Mouse (Mus musculus) kidney, embryonic 14.5 days (tissue): ENCODE data around the gene Gm9999. TPM values are rescaled to one million over a fixed set of nuclear protein-coding genes. Genes with fewer than 3 reads are reported as not detected.

Experiments used
- ATAC-seq: fragments of 200-750 bp; cut with Nextera tagmentation; 2 replicates; pipeline ENCODE4 v1.8.0; 2017; ENCODE audit warnings: moderate number of reproducible peaks, mild to moderate bottlenecking, moderate TSS enrichment, moderate library complexity; ENCODE audit not compliant: low FRiP score, low TSS enrichment
- H3K27ac ChIP-seq: fragments of 300-500 bp; sonication (generic); 2 replicates; pipeline ENCODE4 v1.5.1; 2014; ENCODE audit warnings: low read depth, mild to moderate bottlenecking, low read length, moderate library complexity, mixed read lengths
- H3K27me3 ChIP-seq: fragments of 300-500 bp; sonication (generic); 2 replicates; pipeline ENCODE4 v1.6.1; 2014; ENCODE audit warnings: mild to moderate bottlenecking, low read length; ENCODE audit not compliant: control insufficient read depth, insufficient read depth
- H3K36me3 ChIP-seq: fragments of 300-500 bp; sonication (generic); 2 replicates; pipeline ENCODE4 v1.6.1; 2014; ENCODE audit warnings: low read length, mixed read lengths; ENCODE audit not compliant: control insufficient read depth, insufficient read depth
- H3K4me1 ChIP-seq: fragments of 300-500 bp; sonication (generic); 2 replicates; pipeline ENCODE4 v1.6.1; 2014; ENCODE audit warnings: low read length, mixed read lengths; ENCODE audit not compliant: control insufficient read depth, insufficient read depth
- H3K4me2 ChIP-seq: fragments of 300-500 bp; sonication (generic); replicated peaks from 2 replicates; pipeline ENCODE4 v1.6.1; 2014; ENCODE audit warnings: low read depth, mild to moderate bottlenecking, low read length
- H3K4me3 ChIP-seq: fragments of 300-500 bp; sonication (generic); 2 replicates; pipeline ENCODE4 v1.5.1; 2014; ENCODE audit warnings: mild to moderate bottlenecking, low read length
- H3K9ac ChIP-seq: fragments of 300-500 bp; sonication (generic); 2 replicates; pipeline ENCODE4 v1.6.1; 2014; ENCODE audit warnings: low read depth, mild to moderate bottlenecking, low read length, moderate library complexity
- H3K9me3 ChIP-seq: fragments of 300-500 bp; sonication (generic); 2 replicates; pipeline ENCODE4 v1.6.1; 2016; ENCODE audit warnings: low read length; ENCODE audit not compliant: control insufficient read depth
- WGBS: fragments of 180-500 bp; shearing (Covaris S2); extraction: QIAGEN DNeasy Blood & Tissue Kit; methylation state at CpG from one replicate; pipeline ENCODE4 v1.1.7; 2014; 5-methylcytosine and 5-hydroxymethylcytosine counted together
- polyA plus RNA-seq: library from polyadenylated mRNA; unstranded; fragments of >200 nt; fragmentation: Nextera tagmentation; extraction: Ambion mirVana; gene quantifications from 2 replicates; pipeline ENCODE4 v1.2.1, GENCODE M21; 2014

The Gm9999 gene
- polyA plus RNA-seq, 1 experiment from 2014 or later: not detected

- H3K36me3 ChIP-seq: peaks cover 76% of the 10 kb centered on the region
- H3K4me1 ChIP-seq: 0 out of 2 replicates have a peak, but pooled peaks cover 7% of the 10 kb centered on the region
- ATAC-seq: no peak
- 90% methylated on average over 3 of the region's 3 CpGs for WGBS
- H3K4me2 ChIP-seq: no peak overlapping the region
- no peak overlapping the region for H3K4me3 ChIP-seq
- no peaks in the 10 kb centered on the region for H3K27me3 ChIP-seq
- H3K9ac ChIP-seq: no peak overlapping the region
- no peak overlapping the region for H3K27ac ChIP-seq
- no peaks in the 10 kb centered on the region for H3K9me3 ChIP-seq
These were observed 12.2 kb downstream of the Gm9999 start for GRCm38 (mm10) chr7:46995558-46995957.

GRCm38 (mm10) chr7:46997008-46997407, 13.6 kb downstream of the Gm9999 start:
- H3K9ac ChIP-seq: no peak overlapping the region
- H3K4me1 ChIP-seq: 0 out of 2 replicates have a peak, but pooled peaks cover 12% of the 10 kb centered on the region
- H3K27ac ChIP-seq: no peak overlapping the region
- no peak overlapping the region for H3K4me3 ChIP-seq
- H3K36me3 ChIP-seq: peaks cover 66% of the 10 kb centered on the region
- H3K9me3 ChIP-seq: no peaks in the 10 kb centered on the region
- no peak for ATAC-seq
- no peaks in the 10 kb centered on the region for H3K27me3 ChIP-seq
- no peak overlapping the region for H3K4me2 ChIP-seq
- 88% methylated on average over 4 of the region's 4 CpGs for WGBS

GRCm38 (mm10) chr7:46997644-46998395, 14.4 kb downstream of the Gm9999 start:
- ATAC-seq: no peak

GRCm38 (mm10) chr7:46998942-46999341, 15.6 kb downstream of the Gm9999 start:
- no peak overlapping the region for H3K4me2 ChIP-seq
- WGBS: 94% methylated on average over 2 of the region's 2 CpGs
- H3K4me3 ChIP-seq: no peak overlapping the region
- no peak for ATAC-seq
- H3K36me3 ChIP-seq: peaks cover 48% of the 10 kb centered on the region
- H3K9ac ChIP-seq: no peak overlapping the region
- H3K27me3 ChIP-seq: no peaks in the 10 kb centered on the region
- 0 out of 2 replicates have a peak, but pooled peaks cover 12% of the 10 kb centered on the region for H3K4me1 ChIP-seq
- no peaks in the 10 kb centered on the region for H3K9me3 ChIP-seq
- no peak overlapping the region for H3K27ac ChIP-seq

More at GRCm38 (mm10) chr7:46997644-46998395, 14.4 kb downstream of the Gm9999 start:
- Histone ChIP-seq H3K4me3 (no peak overlapping the region), H3K27ac (no peak overlapping the region), H3K4me2 (no peak overlapping the region), H3K9ac (no peak overlapping the region), H3K9me3 (no peaks in the 10 kb centered on the region), H3K36me3 (peaks cover 58% of the 10 kb centered on the region), H3K4me1 (0 out of 2 replicates have a peak, but pooled peaks cover 12% of the 10 kb centered on the region), H3K27me3 (no peaks in the 10 kb centered on the region)
- 87% methylated on average over 21 of the region's 21 CpGs for WGBS

- no peak overlapping the region for H3K4me2 ChIP-seq
- no peaks in the 10 kb centered on the region for H3K27me3 ChIP-seq
- H3K9ac ChIP-seq: no peak overlapping the region
- no peaks in the 10 kb centered on the region for H3K9me3 ChIP-seq
- H3K36me3 ChIP-seq: peaks cover 36% of the 10 kb centered on the region
- WGBS: 80% methylated on average over 8 of the region's 8 CpGs
- no peak overlapping the region for H3K4me3 ChIP-seq
- no peak for ATAC-seq
- H3K27ac ChIP-seq: no peak overlapping the region
- H3K4me1 ChIP-seq: 0 out of 2 replicates have a peak, but pooled peaks cover 12% of the 10 kb centered on the region
These were observed 16.7 kb downstream of the Gm9999 start for GRCm38 (mm10) chr7:46999983-47000643.

- no peak overlapping the region for H3K4me2 ChIP-seq
- WGBS: 42% methylated on average over 3 of the region's 3 CpGs
- H3K9me3 ChIP-seq: no peaks in the 10 kb centered on the region
- peaks cover 31% of the 10 kb centered on the region for H3K36me3 ChIP-seq
- no peak overlapping the region for H3K4me3 ChIP-seq
- no peaks in the 10 kb centered on the region for H3K27me3 ChIP-seq
- H3K4me1 ChIP-seq: 0 out of 2 replicates have a peak, but pooled peaks cover 12% of the 10 kb centered on the region
- ATAC-seq: peak; percentile 60; the same call in 1 of the 2 replicates
- H3K9ac ChIP-seq: no peak overlapping the region
- H3K27ac ChIP-seq: no peak overlapping the region
These were observed 17.2 kb downstream of the Gm9999 start for GRCm38 (mm10) chr7:47000644-47000983.

- Histone ChIP-seq H3K4me3 (no peak overlapping the region), H3K27ac (no peak overlapping the region), H3K27me3 (no peaks in the 10 kb centered on the region), H3K36me3 (peaks cover 26% of the 10 kb centered on the region), H3K4me2 (no peak overlapping the region), H3K4me1 (0 out of 2 replicates have a peak, but pooled peaks cover 12% of the 10 kb centered on the region), H3K9ac (no peak overlapping the region), H3K9me3 (no peaks in the 10 kb centered on the region)
- ATAC-seq: no peak
- WGBS: 82% methylated on average over 5 of the region's 5 CpGs
These were observed 17.9 kb downstream of the Gm9999 start for GRCm38 (mm10) chr7:47001125-47001899.

GRCm38 (mm10) chr7:47001900-47002275, 18.5 kb downstream of the Gm9999 start:
- Histone ChIP-seq H3K4me2 (no peak overlapping the region), H3K9ac (no peak overlapping the region), H3K4me1 (peaks cover 17% of the 10 kb centered on the region; the same call in 1 of the 2 replicates), H3K36me3 (peaks cover 24% of the 10 kb centered on the region), H3K4me3 (no peak overlapping the region), H3K27me3 (no peaks in the 10 kb centered on the region), H3K9me3 (no peaks in the 10 kb centered on the region), H3K27ac (no peak overlapping the region)
- no peak for ATAC-seq
- WGBS: 78% methylated on average over 4 of the region's 4 CpGs
